Comparison of ENCODE assay signal across 10 mouse cellular contexts in genomic region chr13:45806600-45807525, GRCm38 (mm10).
DNase-seq lines count a peak whose midpoint lies in the region; ATAC-seq and TF ChIP-seq lines count a peak whose summit lies in the region.
"Had no signal": no experiment of that assay in that cellular context is flagged by ENCODE, and none has a peak within 500 bp of the region (broad histone marks: within the 10 kb centered on the region; RNA-seq: fewer than 3 reads in every experiment).

No protein-coding gene starts in this region.

- TF ChIP-seq CTCF in cerebellum, adult 2 months (IDR thresholded peaks at IDR 0.05; ENCODE audit: borderline replicate concordance, insufficient read depth, low read depth, low read length) = no peak
- no peak for TF ChIP-seq CTCF in cortical plate, adult 2 months (IDR thresholded peaks at IDR 0.05; ENCODE audit: extremely low read depth, insufficient read depth, low read length)

- H3K4me3 ChIP-seq in cerebellum, adult 2 months (replicated peaks; ENCODE audit: insufficient read depth, low read depth, low read length) = peak overlapping the region; percentile 4
- H3K4me3 ChIP-seq in cortical plate, adult 2 months (ENCODE audit: insufficient read depth, low read length) = peak overlapping the region; percentile 30; the same call in 1 of the 2 replicates
- H3K4me3 ChIP-seq in hindbrain, embryonic 10.5 days = 0 out of 2 replicates have a peak overlapping the region, but pooled peaks have one; percentile 27
- H3K4me3 ChIP-seq in midbrain, embryonic 16.5 days (ENCODE audit: low read depth, low read length) = peak overlapping the region; percentile 20; the same call in 1 of the 2 replicates
- H3K4me3 ChIP-seq: erythroblast, embryonic 14.5 days had no signal

- no peaks in the 10 kb centered on the region for H3K9me3 ChIP-seq in hindbrain, embryonic 10.5 days
- no peaks in the 10 kb centered on the region for H3K9me3 ChIP-seq in midbrain, embryonic 16.5 days (replicated peaks; ENCODE audit: control insufficient read depth, low read length, poor library complexity, severe bottlenecking)

- H3K4me1 ChIP-seq in cerebellum, adult 2 months (ENCODE audit: control insufficient read depth, insufficient read depth, low read length) = peaks cover 5% of the 10 kb centered on the region
- H3K4me1 ChIP-seq in cortical plate, adult 2 months (ENCODE audit: control insufficient read depth, insufficient read depth, low read length) = peaks cover 4% of the 10 kb centered on the region
- H3K4me1 ChIP-seq in hindbrain, embryonic 10.5 days (replicated peaks) = peaks cover 45% of the 10 kb centered on the region
- H3K4me1 ChIP-seq in midbrain, embryonic 16.5 days (ENCODE audit: control insufficient read depth, insufficient read depth, low read length) = peaks cover 26% of the 10 kb centered on the region

- H3K27ac ChIP-seq in cerebellum, adult 2 months (ENCODE audit: insufficient read depth, low read length) = no peak overlapping the region
- H3K27ac ChIP-seq in cortical plate, adult 2 months (ENCODE audit: insufficient read depth, low read length) = no peak overlapping the region
- no peak overlapping the region for H3K27ac ChIP-seq in hindbrain, embryonic 10.5 days
- peak overlapping the region; percentile 55; the same call in 1 of the 2 replicates for H3K27ac ChIP-seq in midbrain, embryonic 16.5 days (ENCODE audit: low read length)

- H3K27me3 ChIP-seq in cerebellum, adult 2 months (ENCODE audit: control insufficient read depth, insufficient read depth, low read length) = no peaks in the 10 kb centered on the region
- H3K27me3 ChIP-seq in hindbrain, embryonic 10.5 days (ENCODE audit: insufficient read depth, poor library complexity, severe bottlenecking) = peaks cover 19% of the 10 kb centered on the region
- no peaks in the 10 kb centered on the region for H3K27me3 ChIP-seq in midbrain, embryonic 16.5 days (ENCODE audit: control insufficient read depth, insufficient read depth, low read depth, low read length)
- H3K27me3 ChIP-seq: Patski had no signal

- peak overlapping the region; percentile 54 for H3K4me2 ChIP-seq in midbrain, embryonic 16.5 days (ENCODE audit: low read length)

- ATAC-seq in midbrain, embryonic 16.5 days = no peak
- ATAC-seq: Patski had no signal

- H3K9ac ChIP-seq in midbrain, embryonic 16.5 days (ENCODE audit: low read depth, low read length) = no peak overlapping the region

- no peak for DNase-seq in cerebellum, adult 2 months
- DNase-seq in cerebellum, adult 9-11 months = no peak
- no peak for DNase-seq in hindbrain, embryonic 10.5 days (ENCODE audit: low spot score)
- DNase-seq in adrenal gland, postnatal 36 days = no peak
- no peak for DNase-seq in ovary, adult 18-20 months (ENCODE audit: low spot score)
- no peak for DNase-seq in kidney, postnatal 25 days

- no peaks in the 10 kb centered on the region for H3K36me3 ChIP-seq in hindbrain, embryonic 10.5 days
- H3K36me3 ChIP-seq in midbrain, embryonic 16.5 days (ENCODE audit: control insufficient read depth, insufficient read depth, low read length) = no peaks in the 10 kb centered on the region

- TF ChIP-seq POLR2A in cerebellum, adult 2 months (IDR thresholded peaks at IDR 0.05; ENCODE audit: borderline replicate concordance, insufficient read depth, low read length) = no peak
- no peak for TF ChIP-seq POLR2A in cortical plate, adult 2 months (IDR thresholded peaks at IDR 0.05; ENCODE audit: extremely low read depth, insufficient read depth, low read length)

- 77% methylated on average over 18 of the region's 18 CpGs for WGBS in cerebellum, adult 2 months
- 47% methylated on average over 18 of the region's 18 CpGs for WGBS in hindbrain, embryonic 10.5 days
- WGBS in midbrain, embryonic 16.5 days = 26% methylated on average over 18 of the region's 18 CpGs
